Mouse (Mus musculus): ENCODE results near the gene Psmb11. TPM values are rescaled to one million over a fixed set of nuclear protein-coding genes. Genes with fewer than 3 reads are reported as not detected.
"Not testable (repeated sequence)": the region's sequence is repeated elsewhere in the genome, so short reads cannot be mapped to it uniquely, and the experiment has no call there.

Gene Psmb11
- polyA plus RNA-seq, 1 experiment = not detected

GRCm38 (mm10) chr14:54603038-54603654 lies 18.1 kb upstream of the Psmb11 start:
- peak; percentile 73 for DNase-seq (ENCODE audit: low read depth)

GRCm38 (mm10) chr14:54603686-54604085 lies 17.5 kb upstream of the Psmb11 start:
- no peak for DNase-seq (ENCODE audit: low read depth)

- DNase-seq (ENCODE audit: low read depth) = no peak
Measured at GRCm38 (mm10) chr14:54605752-54606321, 15.4 kb upstream of the Psmb11 start, which contains the start of gene 4931414P19Rik. Gene 4931414P19Rik (minus strand): TSS chr14:54605993.

GRCm38 (mm10) chr14:54607226-54607625 lies 14.0 kb upstream of the Psmb11 start:
- no peak for DNase-seq (ENCODE audit: low read depth)

GRCm38 (mm10) chr14:54609245-54609644 lies 12.0 kb upstream of the Psmb11 start:
- no peak for DNase-seq (ENCODE audit: low read depth)

GRCm38 (mm10) chr14:54609962-54610361 lies 11.3 kb upstream of the Psmb11 start:
- DNase-seq (ENCODE audit: low read depth) = no peak

GRCm38 (mm10) chr14:54610648-54611047 lies 10.6 kb upstream of the Psmb11 start:
- no peak for DNase-seq (ENCODE audit: low read depth)

- not testable (repeated sequence) for DNase-seq (ENCODE audit: low read depth)
Measured at GRCm38 (mm10) chr14:54614130-54614529, 7.1 kb upstream of the Psmb11 start.

GRCm38 (mm10) chr14:54616226-54616825 lies 4.9 kb upstream of the Psmb11 start:
- peak; percentile 34 for DNase-seq (ENCODE audit: low read depth)

GRCm38 (mm10) chr14:54617152-54617896 lies 3.9 kb upstream of the Psmb11 start:
- no peak for DNase-seq (ENCODE audit: low read depth)

GRCm38 (mm10) chr14:54617897-54618365 lies 3.3 kb upstream of the Psmb11 start, which contains the start of gene Psmb5:
Gene Psmb5 (minus strand): TSS chr14:54618022.
- peak; percentile 51 for DNase-seq (ENCODE audit: low read depth)

GRCm38 (mm10) chr14:54623334-54623733 lies 2.1 kb downstream of the Psmb11 start:
- no peak for DNase-seq (ENCODE audit: low read depth)

GRCm38 (mm10) chr14:54624976-54625375 lies 3.7 kb downstream of the Psmb11 start:
- no peak for DNase-seq (ENCODE audit: low read depth)

- no peak for DNase-seq (ENCODE audit: low read depth)
Measured at GRCm38 (mm10) chr14:54628103-54628502, 6.9 kb downstream of the Psmb11 start.

GRCm38 (mm10) chr14:54629797-54630196 lies 8.6 kb downstream of the Psmb11 start:
- no peak for DNase-seq (ENCODE audit: low read depth)

- no peak for DNase-seq (ENCODE audit: low read depth)
Measured at GRCm38 (mm10) chr14:54630583-54631239, 9.5 kb downstream of the Psmb11 start.

- DNase-seq (ENCODE audit: low read depth) = no peak
Measured at GRCm38 (mm10) chr14:54631240-54631599, 10.0 kb downstream of the Psmb11 start.

GRCm38 (mm10) chr14:54632252-54632651 lies 11.0 kb downstream of the Psmb11 start:
- no peak for DNase-seq (ENCODE audit: low read depth)

GRCm38 (mm10) chr14:54634182-54634581 lies 12.9 kb downstream of the Psmb11 start:
- DNase-seq (ENCODE audit: low read depth) = no peak

- no peak for DNase-seq (ENCODE audit: low read depth)
Measured at GRCm38 (mm10) chr14:54636954-54637353, 15.7 kb downstream of the Psmb11 start.

- DNase-seq (ENCODE audit: low read depth) = no peak
Measured at GRCm38 (mm10) chr14:54638210-54638609, 17.0 kb downstream of the Psmb11 start.

GRCm38 (mm10) chr14:54640121-54640520 lies 18.9 kb downstream of the Psmb11 start:
- no peak for DNase-seq (ENCODE audit: low read depth)
